Mouse (Mus musculus): ENCODE measurements at regions not wholly inside any gene's neighbourhood (a gene's known extent, or its start where the extent isn't known, plus 50 kb on each side); places are given as distances from the start of the nearest gene placed in this dataset.

- Histone ChIP-seq H3K79me2 (ENCODE audit: control insufficient read depth, insufficient read depth, low read length, poor library complexity) (no peaks in the 10 kb centered on the region), H3K27ac (ENCODE audit: control insufficient read depth, low read depth, low read length) (no peak overlapping the region), H3K27me3 (ENCODE audit: control insufficient read depth in 1 of 2, insufficient read depth in 2 of 2, low read length in 2 of 2) (peaks cover 0 to 6% of the 10 kb centered on the region in 2 experiments; a peak in 3 of 4 replicates), H3K36me3 (ENCODE audit: control insufficient read depth in 1 of 2, insufficient read depth in 2 of 2, low read length in 2 of 2) (no peaks in the 10 kb centered on the region), H3K4me1 (ENCODE audit: control insufficient read depth in 1 of 2, insufficient read depth in 2 of 2, low read length in 2 of 2) (no peaks in the 10 kb centered on the region), H3K4me3 (ENCODE audit: control insufficient read depth in 1 of 2, insufficient read depth in 1 of 2, low read depth in 2 of 2, low read length in 2 of 2) (no peak overlapping the region), H3K9ac (ENCODE audit: control insufficient read depth, low read depth, low read length, poor library complexity, severe bottlenecking) (no peak overlapping the region), H3K9me3 (replicated peaks; ENCODE audit: insufficient read depth, low read length) (no peaks in the 10 kb centered on the region)
- no peak for DNase-seq (ENCODE audit: low read depth, low spot score)
- no peak for TF ChIP-seq RCOR1 (IDR thresholded peaks at IDR 0.05; ENCODE audit: low read depth, low read length)
- TF ChIP-seq HCFC1 (IDR thresholded peaks at IDR 0.05; ENCODE audit: low read depth, low read length): no peak
- TF ChIP-seq MYB (IDR thresholded peaks at IDR 0.05; ENCODE audit: low read depth, low read length): no peak
- TF ChIP-seq KAT2A (conservative IDR thresholded peaks at IDR 0.05; ENCODE audit: low read depth, low read length): no peak
- no peak for TF ChIP-seq USF1 (IDR thresholded peaks at IDR 0.05; ENCODE audit: low read depth, low read length)
- TF ChIP-seq ZNF384 (IDR thresholded peaks at IDR 0.05; ENCODE audit: low read depth, low read length): no peak
- no peak for TF ChIP-seq POLR2AphosphoS2 (IDR thresholded peaks at IDR 0.05; ENCODE audit: low read length)
- TF ChIP-seq MAZ (IDR thresholded peaks at IDR 0.05; ENCODE audit: low read depth, low read length): no peak
- TF ChIP-seq SIN3A (IDR thresholded peaks at IDR 0.05; ENCODE audit: low read length): no peak
- TF ChIP-seq GATA1 (IDR thresholded peaks at IDR 0.05; ENCODE audit: low read depth, low read length): no peak
- TF ChIP-seq POLR2AphosphoS5 (IDR thresholded peaks at IDR 0.05; ENCODE audit: borderline replicate concordance, low read depth, low read length): no peak
- TF ChIP-seq EP300 (IDR thresholded peaks at IDR 0.05; ENCODE audit: low read depth in 1 of 2, low read length in 2 of 2): no peak
- no peak for TF ChIP-seq BHLHE40 (IDR thresholded peaks at IDR 0.05; ENCODE audit: borderline replicate concordance, low read depth, low read length)
- TF ChIP-seq MAX (IDR thresholded peaks at IDR 0.05; ENCODE audit: low read length): no peak
Measured at GRCm38 (mm10) chr2:78754362-78754761, 113.6 kb upstream of the Ube2e3 start.

GRCm38 (mm10) chr2:78753918-78754317, 114.0 kb upstream of the Ube2e3 start:
- Histone ChIP-seq H3K79me2 (ENCODE audit: control insufficient read depth, insufficient read depth, low read length, poor library complexity) (no peaks in the 10 kb centered on the region), H3K27ac (ENCODE audit: control insufficient read depth, low read depth, low read length) (no peak overlapping the region), H3K27me3 (ENCODE audit: control insufficient read depth in 1 of 2, insufficient read depth in 2 of 2, low read length in 2 of 2) (peaks cover 0 to 6% of the 10 kb centered on the region in 2 experiments; a peak in 3 of 4 replicates), H3K4me1 (ENCODE audit: control insufficient read depth in 1 of 2, insufficient read depth in 2 of 2, low read length in 2 of 2) (no peaks in the 10 kb centered on the region), H3K9ac (ENCODE audit: control insufficient read depth, low read depth, low read length, poor library complexity, severe bottlenecking) (no peak overlapping the region), H3K4me3 (ENCODE audit: control insufficient read depth in 1 of 2, insufficient read depth in 1 of 2, low read depth in 2 of 2, low read length in 2 of 2) (no peak overlapping the region), H3K9me3 (replicated peaks; ENCODE audit: insufficient read depth, low read length) (no peaks in the 10 kb centered on the region), H3K36me3 (ENCODE audit: control insufficient read depth in 1 of 2, insufficient read depth in 2 of 2, low read length in 2 of 2) (no peaks in the 10 kb centered on the region)
- TF ChIP-seq TCF12 (IDR thresholded peaks at IDR 0.05; ENCODE audit: low read depth, low read length): no peak
- no peak for TF ChIP-seq BHLHE40 (IDR thresholded peaks at IDR 0.05; ENCODE audit: borderline replicate concordance, low read depth, low read length)
- TF ChIP-seq JUND (IDR thresholded peaks at IDR 0.05; ENCODE audit: low read depth, low read length): no peak
- no peak for TF ChIP-seq NRF1 (IDR thresholded peaks at IDR 0.05; ENCODE audit: insufficient read depth, low read depth, low read length, poor library complexity, severe bottlenecking)
- TF ChIP-seq E2F4 (IDR thresholded peaks at IDR 0.05; ENCODE audit: borderline replicate concordance, low read depth, low read length): no peak
- TF ChIP-seq MYB (IDR thresholded peaks at IDR 0.05; ENCODE audit: low read depth, low read length): no peak
- TF ChIP-seq GATA1 (IDR thresholded peaks at IDR 0.05; ENCODE audit: low read depth, low read length): no peak
- no peak for TF ChIP-seq CHD2 (IDR thresholded peaks at IDR 0.05; ENCODE audit: low read length)
- TF ChIP-seq MAZ (IDR thresholded peaks at IDR 0.05; ENCODE audit: low read depth, low read length): no peak
- TF ChIP-seq ZNF384 (IDR thresholded peaks at IDR 0.05; ENCODE audit: low read depth, low read length): no peak
- TF ChIP-seq ZC3H11A (IDR thresholded peaks at IDR 0.05; ENCODE audit: low read depth, low read length): no peak
- no peak for TF ChIP-seq CHD1 (IDR thresholded peaks at IDR 0.05; ENCODE audit: low read depth, low read length)
- TF ChIP-seq ELF1 (IDR thresholded peaks at IDR 0.05; ENCODE audit: low read depth, low read length): no peak
- TF ChIP-seq KAT2A (conservative IDR thresholded peaks at IDR 0.05; ENCODE audit: low read depth, low read length): no peak
- no peak for TF ChIP-seq GABPA (IDR thresholded peaks at IDR 0.05; ENCODE audit: low read depth, low read length)
- no peak for TF ChIP-seq RAD21 (IDR thresholded peaks at IDR 0.05; ENCODE audit: low read depth, low read length)
- TF ChIP-seq NELFE (IDR thresholded peaks at IDR 0.05; ENCODE audit: low read depth, low read length): no peak
- no peak for DNase-seq (ENCODE audit: low read depth, low spot score)
